Mouse (Mus musculus) heart, adult 2 months (tissue): ENCODE measurements around the gene Smarce1.

Experiments used
- CTCF ChIP-seq: fragments of 200-600 bp; IDR thresholded peaks from 2 replicates; pipeline ENCODE4 v1.8.1; 2022; ENCODE audit warnings: antibody characterized with exemption, mild to moderate bottlenecking, moderate library complexity
- EP300 ChIP-seq: fragments of 200-500 bp; IDR thresholded peaks from 2 replicates; pipeline ENCODE4 v1.6.1; 2011; ENCODE audit warnings: low read depth, low read length, control low read depth; ENCODE audit not compliant: insufficient read depth
- POLR2A ChIP-seq: fragments of 200-500 bp; IDR thresholded peaks from 2 replicates; pipeline ENCODE4 v1.6.1; 2011; ENCODE audit warnings: mild to moderate bottlenecking, low read depth, low read length, control low read depth; ENCODE audit not compliant: insufficient read depth

DNA sequence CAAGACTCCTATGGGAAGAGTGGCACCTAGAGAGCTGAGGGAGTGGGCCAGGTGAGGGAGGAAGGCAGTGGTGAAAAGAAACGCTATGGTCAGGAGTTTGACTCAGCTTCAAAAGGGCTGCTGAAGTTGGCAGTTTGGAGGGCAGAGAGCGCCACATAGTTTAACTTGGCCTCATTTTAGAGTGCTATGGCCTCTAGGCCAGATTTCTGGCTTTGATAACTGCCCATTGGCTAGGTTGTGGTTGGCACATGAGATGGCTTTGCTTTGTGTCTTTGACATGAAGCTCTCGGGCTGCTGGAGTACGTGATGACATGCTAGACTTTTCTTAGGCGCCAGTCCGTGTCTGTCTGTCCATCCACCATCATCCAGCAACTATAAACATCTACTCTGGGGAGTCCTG, 70.6 kb downstream of the Smarce1 start:
- TF ChIP-seq CTCF = no peak
- TF ChIP-seq POLR2A = no peak
- TF ChIP-seq EP300 = no peak
